Mouse (Mus musculus): ENCODE data around the gene Dtnb.

DNA sequence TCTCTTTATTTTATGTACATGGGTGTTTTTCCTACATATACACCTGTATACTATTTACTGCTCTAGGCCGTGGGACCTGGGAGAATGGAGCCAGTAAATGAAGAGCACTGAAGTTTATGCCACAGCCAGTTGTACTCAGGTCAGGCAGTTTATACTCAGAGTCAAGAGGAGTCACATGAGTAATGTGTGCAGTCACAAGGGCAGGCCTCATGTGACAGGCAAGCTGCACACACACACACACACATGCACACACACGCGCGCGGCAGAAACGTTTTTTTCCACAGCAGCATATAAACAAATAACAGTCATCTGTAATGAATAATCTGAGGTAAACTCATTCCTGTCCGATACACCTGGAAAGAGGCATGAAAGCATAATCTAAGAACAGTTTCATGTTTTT, 164.8 kb downstream of the Dtnb start:
- TF ChIP-seq CTCF (IDR thresholded peaks at IDR 0.05; ENCODE audit: control insufficient read depth, insufficient read depth, insufficient read length) (no peak), MAX (IDR thresholded peaks at IDR 0.05) (no peak), MYOD1 (IDR thresholded peaks at IDR 0.05; ENCODE audit: control insufficient read depth, insufficient read length, low read depth) (no peak), CEBPB (IDR thresholded peaks at IDR 0.05; ENCODE audit: low read depth) (no peak), FOSL1 (IDR thresholded peaks at IDR 0.05; ENCODE audit: insufficient read depth, low read length, poor library complexity, severe bottlenecking) (no peak)

Data from C2C12 (cell line).